Mouse (Mus musculus) kidney, adult 2 months (tissue): ENCODE data around the gene Cox7a2l.

Experiments used
- CTCF ChIP-seq: fragments of 200-500 bp; conservative IDR thresholded peaks from 2 replicates; pipeline ENCODE4 v1.5.1; 2011; ENCODE audit warnings: low read depth, mild to moderate bottlenecking, control low read depth, low read length, moderate library complexity, mixed read lengths; ENCODE audit not compliant: insufficient read depth, insufficient read length
- POLR2A ChIP-seq: fragments of 200-500 bp; IDR thresholded peaks from one replicate; pipeline ENCODE4 v1.6.1; 2011; ENCODE audit warnings: low read depth, low read length, control low read depth

- TF ChIP-seq POLR2A = no peak
- TF ChIP-seq CTCF = no peak
Measured at GRCm38 (mm10) chr17:83499692-83500091, 17.4 kb downstream of the Cox7a2l start.
